Mouse (Mus musculus): Measurements from ENCODE around the gene Tasp1. TPM values are rescaled to one million over a fixed set of nuclear protein-coding genes. Genes with fewer than 3 reads are reported as not detected.
"Not testable (repeated sequence)": the region's sequence is repeated elsewhere in the genome, so short reads cannot be mapped to it uniquely, and the experiment has no call there.

Tasp1 gene
- total RNA-seq, 2 experiments from 2014 or later, result 35.8 to 41.4 TPM

GRCm38 (mm10) chr2:139934033-139934572, 132.5 kb downstream of the Tasp1 start:
- Histone ChIP-seq H3K4me3 (no peak overlapping the region), H3K27ac (no peak overlapping the region)
- no peak for TF ChIP-seq CTCF (IDR thresholded peaks at IDR 0.05)
- intact Hi-C loops (cut with DNase I), result no loop called here
- DNase-seq (ENCODE audit: extremely low spot score in 1 of 2, low spot score in 2 of 2), result no peak

DNA sequence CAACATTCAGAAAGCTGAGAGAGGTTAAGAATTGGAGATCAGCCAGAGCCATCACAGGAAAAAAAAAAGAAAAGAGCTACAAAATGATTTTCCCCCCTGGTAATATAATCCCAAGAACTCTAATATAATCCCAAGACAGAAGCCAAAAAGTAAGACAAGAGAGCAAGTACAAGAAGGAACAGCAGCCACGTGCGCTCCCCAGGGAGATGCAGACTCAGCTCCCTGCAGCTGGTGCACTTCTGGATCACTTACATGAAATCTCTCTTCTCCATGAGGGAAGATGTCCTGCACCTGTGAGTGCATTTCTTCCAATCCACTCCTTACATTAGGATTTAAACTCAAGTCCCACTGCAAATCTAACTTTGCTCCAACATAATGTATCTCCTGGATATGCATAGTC, 134.4 kb downstream of the Tasp1 start:
- no peak for TF ChIP-seq CTCF (IDR thresholded peaks at IDR 0.05)

DNA sequence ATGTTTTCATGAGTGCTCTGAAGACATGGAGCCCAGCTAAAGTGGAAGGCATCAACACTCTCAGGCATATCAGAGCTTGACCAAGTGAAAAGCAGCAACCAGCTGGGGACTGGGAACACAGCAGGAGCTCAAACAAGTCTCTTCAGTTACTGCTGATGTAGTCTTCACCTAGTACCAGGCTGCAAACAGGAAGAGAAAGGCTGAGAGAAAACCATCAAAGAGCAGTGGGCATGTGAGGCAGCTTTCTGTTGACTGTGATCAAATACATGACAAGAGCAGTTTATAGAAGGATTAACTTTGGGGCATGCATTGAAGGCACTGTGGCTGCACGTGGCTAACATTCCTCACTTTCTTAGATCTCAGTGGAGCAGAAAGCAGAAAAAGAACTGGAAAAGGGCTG, 141.7 kb downstream of the Tasp1 start:
- Histone ChIP-seq H3K27ac (no peak overlapping the region), H3K4me3 (no peak overlapping the region)
- intact Hi-C loops (cut with DNase I), result no loop called here
- DNase-seq (ENCODE audit: extremely low spot score in 1 of 2, low spot score in 2 of 2), result no peak
- no peak for TF ChIP-seq CTCF (IDR thresholded peaks at IDR 0.05)

More for the DNA sequence above, 134.4 kb downstream of the Tasp1 start:
- intact Hi-C loops (cut with DNase I), result no loop called here
- Histone ChIP-seq H3K4me3 (no peak overlapping the region), H3K27ac (no peak overlapping the region)
- no peak for DNase-seq (ENCODE audit: extremely low spot score in 1 of 2, low spot score in 2 of 2)

DNA sequence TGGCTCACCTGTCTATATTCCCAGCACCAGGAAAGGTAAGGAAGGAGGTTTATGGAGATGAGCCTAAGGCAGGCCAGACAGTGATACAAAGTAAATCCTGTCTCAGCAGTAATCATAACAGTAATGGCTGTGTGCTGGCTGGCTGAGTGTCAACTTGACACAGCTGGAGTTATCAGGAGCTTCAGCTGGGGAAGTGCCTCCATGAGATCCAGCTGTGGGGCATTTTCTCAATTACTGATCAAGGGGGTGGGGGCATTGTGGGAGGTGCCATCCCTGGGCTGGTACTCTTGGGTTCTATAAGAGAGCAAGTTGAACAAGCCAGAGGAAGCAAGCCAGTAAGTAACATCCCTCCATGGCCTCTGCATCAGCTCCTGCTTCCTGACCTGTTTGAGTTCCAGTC, 145.2 kb downstream of the Tasp1 start:
- H3K4me3 ChIP-seq; intact Hi-C loops (cut with DNase I); H3K27ac ChIP-seq; DNase-seq (ENCODE audit: extremely low spot score in 1 of 2, low spot score in 2 of 2): not testable (repeated sequence)

DNA sequence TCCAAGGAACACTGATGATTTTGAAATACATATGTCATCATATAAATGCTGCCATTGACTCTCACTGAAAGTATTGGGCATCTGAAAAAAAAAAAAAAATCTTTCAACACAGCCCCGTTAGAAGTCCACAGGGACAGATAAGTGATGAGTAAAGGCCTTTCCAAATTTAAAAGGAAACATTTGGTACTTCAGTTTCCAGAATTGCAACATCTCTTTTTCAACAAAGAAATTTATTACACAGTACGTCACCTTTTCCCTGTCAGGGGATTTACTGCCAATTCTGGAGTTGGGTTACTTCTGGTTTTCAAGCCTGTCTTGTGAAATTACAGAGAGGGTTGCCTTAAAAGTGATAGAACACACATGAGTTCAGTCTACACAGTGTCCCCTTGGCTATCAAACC, 146.8 kb downstream of the Tasp1 start:
- TF ChIP-seq CTCF (IDR thresholded peaks at IDR 0.05), result no peak
- no peak for DNase-seq (ENCODE audit: extremely low spot score in 1 of 2, low spot score in 2 of 2)
- no peak overlapping the region for H3K4me3 ChIP-seq
- no peak overlapping the region for H3K27ac ChIP-seq
- intact Hi-C loops (cut with DNase I), result no loop called here

GRCm38 (mm10) chr2:139906441-139907157, 160.0 kb downstream of the Tasp1 start:
- no peak for TF ChIP-seq CTCF (IDR thresholded peaks at IDR 0.05)
- Histone ChIP-seq H3K4me3 (no peak overlapping the region), H3K27ac (no peak overlapping the region)
- no peak for DNase-seq (ENCODE audit: extremely low spot score in 1 of 2, low spot score in 2 of 2)
- intact Hi-C loops (cut with DNase I), result no loop called here

GRCm38 (mm10) chr2:139891405-139892089, 175.1 kb downstream of the Tasp1 start:
- no peak for TF ChIP-seq CTCF (IDR thresholded peaks at IDR 0.05)
- intact Hi-C loops (cut with DNase I), result no loop called here
- no peak overlapping the region for H3K4me3 ChIP-seq
- H3K27ac ChIP-seq, result no peak overlapping the region
- DNase-seq (ENCODE audit: extremely low spot score in 1 of 2, low spot score in 2 of 2), result no peak

DNA sequence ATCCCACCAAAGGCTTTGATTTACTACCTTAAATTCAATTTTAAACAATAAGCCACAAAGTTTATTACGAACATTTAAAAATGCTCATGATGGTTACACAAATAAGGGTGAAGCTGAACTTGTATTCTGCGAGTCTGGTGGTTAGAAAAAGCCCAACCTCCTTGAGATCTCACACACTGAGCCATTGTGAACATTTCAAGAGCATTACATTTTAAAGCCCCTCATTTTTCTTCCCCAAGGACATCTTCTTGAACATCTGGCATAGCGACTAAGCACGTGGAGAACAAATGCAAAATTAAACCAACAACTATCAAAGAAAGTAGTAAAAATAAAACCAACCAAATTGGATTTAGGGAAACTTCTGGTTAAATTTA, 182.4 kb downstream of the Tasp1 start:
- TF ChIP-seq CTCF (IDR thresholded peaks at IDR 0.05), result no peak
- intact Hi-C loops (cut with DNase I), result no loop called here
- Histone ChIP-seq H3K27ac (no peak overlapping the region), H3K4me3 (no peak overlapping the region)
- no peak for DNase-seq (ENCODE audit: extremely low spot score in 1 of 2, low spot score in 2 of 2)

DNA sequence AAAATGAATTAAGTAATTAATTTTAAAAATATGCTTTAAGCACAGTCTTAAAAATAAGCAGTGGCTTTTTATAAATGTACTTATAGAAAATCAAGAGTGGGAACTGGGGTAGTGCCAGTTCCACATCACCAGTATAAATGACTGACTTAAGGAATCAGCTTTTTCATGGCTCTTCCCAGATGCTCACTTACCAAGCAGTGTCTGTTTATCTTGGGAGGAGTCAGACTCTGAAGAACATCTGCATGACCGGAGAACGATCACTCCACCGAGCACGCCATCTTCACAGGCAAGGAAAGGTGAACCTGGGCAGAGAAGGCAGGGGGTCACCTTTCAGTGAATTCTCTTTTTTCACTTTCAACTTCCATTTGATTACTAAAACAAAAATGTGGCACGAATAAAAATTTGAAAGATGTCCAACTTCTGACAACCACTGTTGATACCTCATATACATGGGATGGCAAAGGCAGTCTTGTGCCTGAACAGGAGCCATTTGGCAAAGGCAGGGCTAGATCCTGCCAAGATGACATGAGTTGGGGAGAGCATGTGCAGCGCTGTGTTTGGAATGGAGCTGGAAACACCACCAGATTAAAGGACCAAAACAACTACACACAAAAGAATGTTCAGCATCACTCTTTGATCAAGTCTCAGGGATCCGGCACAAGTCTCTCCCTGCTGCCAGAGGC, 182.9 kb downstream of the Tasp1 start:
- Histone ChIP-seq H3K4me3 (no peak overlapping the region), H3K27ac (no peak overlapping the region)
- no peak for DNase-seq (ENCODE audit: extremely low spot score in 1 of 2, low spot score in 2 of 2)
- no peak for TF ChIP-seq CTCF (IDR thresholded peaks at IDR 0.05)
- intact Hi-C loops (cut with DNase I), result no loop called here

- intact Hi-C loops (cut with DNase I), result no loop called here
- no peak overlapping the region for H3K4me3 ChIP-seq
- no peak overlapping the region for H3K27ac ChIP-seq
- DNase-seq (ENCODE audit: extremely low spot score in 1 of 2, low spot score in 2 of 2), result no peak
- TF ChIP-seq CTCF (IDR thresholded peaks at IDR 0.05), result no peak
Measured at GRCm38 (mm10) chr2:139878052-139878621, 188.5 kb downstream of the Tasp1 start.

DNA sequence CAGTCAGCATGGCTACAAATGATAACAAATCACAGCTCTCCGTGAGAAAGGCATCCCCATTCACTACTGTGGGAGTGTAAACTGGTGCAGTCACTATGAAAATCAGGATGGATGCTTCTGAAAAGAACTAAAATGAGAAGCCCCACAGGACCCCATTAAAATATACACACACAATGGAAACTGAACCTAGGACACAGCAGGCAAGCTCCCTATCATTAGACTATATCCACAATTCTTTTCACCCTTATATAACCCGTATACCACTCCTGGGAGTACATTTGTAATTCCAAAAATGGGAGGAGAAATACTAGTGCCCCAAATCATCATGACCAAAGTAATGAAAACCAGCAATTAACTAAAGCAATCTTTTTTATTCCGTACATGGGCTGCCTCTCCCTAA, 190.7 kb downstream of the Tasp1 start:
- intact Hi-C loops (cut with DNase I), result no loop called here
- H3K27ac ChIP-seq, result no peak overlapping the region
- TF ChIP-seq CTCF (IDR thresholded peaks at IDR 0.05), result no peak

GRCm38 (mm10) chr2:139874173-139874572, 192.4 kb downstream of the Tasp1 start:
- intact Hi-C loops (cut with DNase I), result no loop called here
- DNase-seq (ENCODE audit: extremely low spot score in 1 of 2, low spot score in 2 of 2), result no peak
- no peak overlapping the region for H3K27ac ChIP-seq
- H3K4me3 ChIP-seq, result no peak overlapping the region
- TF ChIP-seq CTCF (IDR thresholded peaks at IDR 0.05), result no peak

More for the DNA sequence above, 190.7 kb downstream of the Tasp1 start:
- H3K4me3 ChIP-seq, result no peak overlapping the region
- no peak for DNase-seq (ENCODE audit: extremely low spot score in 1 of 2, low spot score in 2 of 2)
